ENCODE assay signal across 19 mouse cellular contexts in the genomic region with DNA sequence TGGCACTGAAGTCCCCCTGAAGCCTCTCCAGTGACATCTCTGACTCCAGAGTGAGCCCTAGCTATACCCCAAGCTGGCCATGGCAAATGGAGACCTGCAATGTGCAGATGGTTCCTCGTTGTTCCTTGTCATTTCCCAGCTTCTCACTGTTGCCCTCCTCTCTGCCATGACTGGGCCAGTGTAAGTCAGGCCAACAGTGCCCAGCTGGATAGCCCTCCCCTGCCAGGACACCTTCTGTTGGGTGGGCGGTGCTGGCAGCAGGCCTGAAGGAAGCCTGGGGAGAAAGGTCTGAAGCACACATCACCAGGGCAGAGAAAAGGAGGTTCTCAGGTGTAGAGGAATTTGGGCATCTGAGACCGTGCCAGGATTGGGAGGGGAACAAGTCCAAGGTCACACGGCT. TPM values are rescaled to one million over a fixed set of nuclear protein-coding genes. Genes with fewer than 3 reads are reported as not detected.
DNase-seq lines count a peak whose midpoint lies in the region; ATAC-seq lines count a peak whose summit lies in the region.
"Had no signal": no experiment of that assay in that cellular context is flagged by ENCODE, and none has a peak within 500 bp of the region (broad histone marks: within the 10 kb centered on the region; RNA-seq: fewer than 3 reads in every experiment).

No protein-coding gene starts in this region.

- no peaks in the 10 kb centered on the region for H3K36me3 ChIP-seq in kidney, embryonic 16.5 days (ENCODE audit: insufficient read depth, low read length)
- H3K36me3 ChIP-seq: embryonic facial prominence, embryonic 13.5 days; heart, embryonic 13.5 days; hindbrain, embryonic 15.5 days had no signal

- no peaks in the 10 kb centered on the region for H3K9me3 ChIP-seq in kidney, embryonic 16.5 days (ENCODE audit: low read length)
- H3K9me3 ChIP-seq: embryonic facial prominence, embryonic 13.5 days; forebrain, embryonic 13.5 days; heart, embryonic 13.5 days; hindbrain, embryonic 15.5 days had no signal

- no peak for ATAC-seq in kidney, embryonic 16.5 days (ENCODE audit: low FRiP score, low TSS enrichment)
- no peak for ATAC-seq in megakaryocyte, adult 5-6 weeks (ENCODE audit: poor library complexity, severe bottlenecking)
- ATAC-seq: forebrain, embryonic 13.5 days; forebrain, postnatal 0 days; intestine, postnatal 0 days had no signal

- 67% methylated on average over 4 of the region's 4 CpGs for WGBS in kidney, embryonic 16.5 days

- H3K4me2 ChIP-seq in kidney, embryonic 16.5 days (replicated peaks; ENCODE audit: low read depth, low read length), result no peak overlapping the region
- H3K4me2 ChIP-seq: embryonic facial prominence, embryonic 13.5 days; forebrain, embryonic 13.5 days; heart, embryonic 13.5 days; hindbrain, embryonic 15.5 days had no signal

- no peak overlapping the region for H3K9ac ChIP-seq in kidney, embryonic 16.5 days (replicated peaks; ENCODE audit: low read length)
- H3K9ac ChIP-seq: embryonic facial prominence, embryonic 13.5 days; forebrain, embryonic 13.5 days; forebrain, postnatal 0 days; heart, embryonic 13.5 days; hindbrain, embryonic 15.5 days had no signal

- no peaks in the 10 kb centered on the region for H3K4me1 ChIP-seq in kidney, embryonic 16.5 days (ENCODE audit: insufficient read depth, low read length)
- H3K4me1 ChIP-seq: forebrain, embryonic 13.5 days; heart, embryonic 13.5 days; hindbrain, embryonic 15.5 days had no signal

- peaks cover 37% of the 10 kb centered on the region for H3K27me3 ChIP-seq in kidney, embryonic 16.5 days (ENCODE audit: insufficient read depth, low read length)
- H3K27me3 ChIP-seq: hindbrain, embryonic 15.5 days had no signal

- no peak overlapping the region for H3K27ac ChIP-seq in kidney, embryonic 16.5 days (ENCODE audit: low read length)
- H3K27ac ChIP-seq: embryonic facial prominence, embryonic 13.5 days; forebrain, embryonic 13.5 days; heart, embryonic 13.5 days; hindbrain, embryonic 15.5 days had no signal

- no peak overlapping the region for H3K4me3 ChIP-seq in kidney, embryonic 16.5 days (ENCODE audit: low read length)
- H3K4me3 ChIP-seq: embryonic facial prominence, embryonic 13.5 days; forebrain, embryonic 13.5 days; heart, embryonic 13.5 days; hindbrain, embryonic 15.5 days had no signal

- peak; percentile 94 for DNase-seq in brain, adult 2 months (ENCODE audit: low read depth, low spot score)
- peak; percentile 94 for DNase-seq in cerebellum, adult 11-12 months
- peak; percentile 96 for DNase-seq in cerebellum, adult 9-10 months
- DNase-seq in cerebellum, postnatal 25 days, result peak; percentile 93 to 95
- DNase-seq in adrenal gland, postnatal 4 days (ENCODE audit: low spot score in 2 of 2), result no peak
- DNase-seq: adrenal gland, postnatal 10 days; forebrain, postnatal 0 days; gastrocnemius, postnatal 25 days; heart, postnatal 36 days had no signal

RNA-seq across cellular contexts. Expression of gene Atp2b3, which starts 3.7 kb away (rescaled TPM):
- polyA plus RNA-seq in kidney, embryonic 16.5 days (2015; fragmentation: Nextera tagmentation; extraction: Ambion mirVana), result 0.19 TPM in 2 replicates
- total RNA-seq in adrenal gland, postnatal 4 days (2021), result 10 to 100 TPM; 20.3 to 22.6 TPM
- total RNA-seq in megakaryocyte, adult 5-6 weeks (2015), result not detected in 2 replicates
- total RNA-seq in megakaryocyte, adult 5-6 weeks (2017), result not detected in 2 replicates
- total RNA-seq: granulocyte monocyte progenitor cell, adult 5-6 weeks; MEL had no signal
- polyA plus RNA-seq: C2C12 had no signal

RNA-seq across cellular contexts. Expression of gene Bgn, which starts 23.2 kb away (rescaled TPM):
- polyA plus RNA-seq in kidney, embryonic 16.5 days (2015; fragmentation: Nextera tagmentation; extraction: Ambion mirVana), result 98.7 and 109 TPM in 2 replicates
- total RNA-seq in adrenal gland, postnatal 4 days (2021), result 100 to 1,000 TPM; 245 to 273 TPM
- 3.0 and 7.7 TPM in 2 replicates for total RNA-seq in megakaryocyte, adult 5-6 weeks (2015)
- total RNA-seq in megakaryocyte, adult 5-6 weeks (2017), result 0.45 and 0.48 TPM in 2 replicates
- total RNA-seq: granulocyte monocyte progenitor cell, adult 5-6 weeks; MEL had no signal

RNA-seq across cellular contexts. Expression of gene Haus7, which starts 47.7 kb away (rescaled TPM):
- polyA plus RNA-seq in kidney, embryonic 16.5 days (2015; fragmentation: Nextera tagmentation; extraction: Ambion mirVana), result 64.2 and 70.0 TPM in 2 replicates
- 10 to 100 TPM; 45.4 to 52.8 TPM for total RNA-seq in adrenal gland, postnatal 4 days (2021)
- total RNA-seq in megakaryocyte, adult 5-6 weeks (2015), result 15.7 and 19.7 TPM in 2 replicates
- total RNA-seq in megakaryocyte, adult 5-6 weeks (2017), result 21.9 and 24.8 TPM in 2 replicates

Comparison
In these comparisons a context has a peak if more than half of its experiments do, and no peak if none do; other contexts are left out.
1. DNase-seq: peak in brain, adult 2 months (single experiment), cerebellum, adult 11-12 months (single experiment), cerebellum, adult 9-10 months (single experiment) and cerebellum, postnatal 25 days (2 of 2); none in adrenal gland, postnatal 4 days (0 of 2).
2. RNA of gene Atp2b3, which starts 3.7 kb away (total RNA-seq): 20.3 to 22.6 TPM in adrenal gland, postnatal 4 days; not detected in megakaryocyte, adult 5-6 weeks; every median in the first group is over 10 times any median in the second.
3. RNA of gene Bgn, which starts 23.2 kb away (total RNA-seq): 245 to 273 TPM in adrenal gland, postnatal 4 days; 0.45 to 7.7 TPM in megakaryocyte, adult 5-6 weeks; every median in the first group is over 10 times any median in the second.